Mouse (Mus musculus) limb, embryonic 12.5 days (tissue): ENCODE measurements around the gene Dnaic1. TPM values are rescaled to one million over a fixed set of nuclear protein-coding genes. Genes with fewer than 3 reads are reported as not detected.

Experiments
- ATAC-seq: fragments of 200-750 bp; cut with Nextera tagmentation; 2 replicates; pipeline ENCODE4 v1.8.0; 2017; ENCODE audit warnings: low read depth, moderate TSS enrichment; ENCODE audit not compliant: insufficient number of reproducible peaks, insufficient read depth, low FRiP score, low TSS enrichment
- H3K27ac ChIP-seq: fragments of 300-500 bp; sonication (generic); 2 replicates; pipeline ENCODE4 v1.5.1; 2016; ENCODE audit warnings: mild to moderate bottlenecking, moderate library complexity
- H3K27me3 ChIP-seq: fragments of 300-500 bp; sonication (generic); 2 replicates; pipeline ENCODE4 v1.6.1; 2016; ENCODE audit warnings: mild to moderate bottlenecking, moderate library complexity
- H3K36me3 ChIP-seq: fragments of 300-500 bp; sonication (generic); 2 replicates; pipeline ENCODE4 v1.6.1; 2016; ENCODE audit warnings: mild to moderate bottlenecking, moderate library complexity
- H3K4me1 ChIP-seq: fragments of 300-500 bp; sonication (generic); replicated peaks from 2 replicates; pipeline ENCODE4 v1.6.1; 2016
- H3K4me2 ChIP-seq: fragments of 300-500 bp; sonication (generic); 2 replicates; pipeline ENCODE4 v1.6.1; 2016; ENCODE audit warnings: mild to moderate bottlenecking, moderate library complexity
- H3K4me3 ChIP-seq: fragments of 300-500 bp; sonication (generic); replicated peaks from 2 replicates; pipeline ENCODE4 v1.5.1; 2016; ENCODE audit warnings: mild to moderate bottlenecking
- H3K9ac ChIP-seq: fragments of 300-500 bp; sonication (generic); replicated peaks from 2 replicates; pipeline ENCODE4 v1.6.1; 2016; ENCODE audit warnings: mild to moderate bottlenecking, moderate library complexity
- H3K9me3 ChIP-seq: fragments of 300-500 bp; sonication (generic); 2 replicates; pipeline ENCODE4 v1.6.1; 2016; ENCODE audit warnings: mild to moderate bottlenecking, moderate library complexity
- WGBS: fragments of 180-500 bp; shearing (Covaris S2); methylation state at CpG from one replicate; pipeline ENCODE4 v1.1.7; 2016; 5-methylcytosine and 5-hydroxymethylcytosine counted together
- polyA plus RNA-seq: library from polyadenylated mRNA; unstranded; fragments of >200 nt; fragmentation: Nextera tagmentation; extraction: Ambion mirVana; gene quantifications from 2 replicates; pipeline ENCODE4 v1.2.1, GENCODE M21; 2016

Dnaic1 gene
- polyA plus RNA-seq, result 0.35 and 0.48 TPM in 2 replicates

DNA sequence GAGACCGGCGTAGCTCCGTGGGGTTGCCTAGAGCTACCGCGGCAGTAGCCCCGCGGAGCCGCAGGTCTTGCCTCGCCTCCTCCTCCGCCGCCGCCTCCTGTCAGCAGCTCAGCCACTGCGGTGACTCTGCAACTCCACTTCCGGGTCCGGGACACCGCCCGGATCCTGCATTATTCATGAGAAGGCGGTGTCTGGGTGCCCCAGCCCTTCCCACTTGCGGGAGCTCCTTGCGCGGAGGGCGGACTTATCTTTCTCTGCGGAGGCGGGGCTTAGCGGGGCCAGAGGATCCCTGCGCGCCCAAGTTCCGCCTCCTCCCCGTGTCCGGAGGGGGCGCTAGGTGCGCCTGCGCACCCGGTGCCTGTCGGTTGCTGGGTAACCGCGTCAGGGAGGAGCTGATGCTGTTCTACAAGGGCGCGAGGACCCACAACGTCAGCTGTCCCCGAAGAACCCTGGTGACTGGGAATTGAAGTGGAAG lies at the start of gene Dnaic1, which contains the start of gene Fam219a:
Dnaic1 (plus strand) TSS at position 365 of the 475 bp plus-strand sequence.
Fam219a (minus strand) TSS at position 128 of the 475 bp plus-strand sequence.
- Histone ChIP-seq H3K9me3 (no peaks in the 10 kb centered on the region), H3K27me3 (peaks cover 71% of the 10 kb centered on the region), H3K27ac (no peak within 1 kb of the TSS), H3K4me2 (peak within 1 kb of the TSS; percentile 99), H3K4me1 (peaks cover 18% of the 10 kb centered on the region), H3K4me3 (peak within 1 kb of the TSS; percentile 70), H3K9ac (peak within 1 kb of the TSS; percentile 67), H3K36me3 (no peaks in the 10 kb centered on the region)
- WGBS, result under 1% methylated on average over 39 of the region's 41 CpGs
- peak; percentile 98 for ATAC-seq

- Histone ChIP-seq H3K36me3 (no peaks in the 10 kb centered on the region), H3K4me3 (no peak overlapping the region), H3K27me3 (peaks cover 62% of the 10 kb centered on the region), H3K4me1 (0 out of 2 replicates have a peak, but pooled peaks cover 3% of the 10 kb centered on the region), H3K4me2 (no peak overlapping the region), H3K9me3 (no peaks in the 10 kb centered on the region), H3K27ac (no peak overlapping the region), H3K9ac (no peak overlapping the region)
- ATAC-seq, result no peak
- 35% methylated on average over 14 of the region's 14 CpGs for WGBS
These were observed 48.9 kb upstream of the Dnaic1 start for GRCm38 (mm10) chr4:41520641-41521040.

DNA sequence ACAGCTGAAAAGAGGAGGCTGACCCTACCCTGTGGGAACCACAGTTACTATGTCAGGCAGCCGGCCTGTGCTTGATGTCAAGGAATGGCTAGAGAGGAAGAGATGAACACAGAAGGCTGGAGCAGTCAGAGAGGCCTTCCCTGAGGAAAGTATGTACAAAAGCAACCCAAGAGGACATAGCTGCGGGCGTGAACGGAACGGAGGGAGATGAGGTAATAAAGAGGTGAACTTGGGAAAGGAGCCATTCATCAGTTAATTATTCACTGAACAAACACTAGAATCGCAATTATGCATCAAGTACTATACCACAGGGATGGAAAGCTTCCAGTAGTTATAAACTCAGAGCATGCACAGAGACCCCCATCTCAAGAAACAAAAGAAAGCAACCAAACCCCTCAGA lies 47.4 kb upstream of the Dnaic1 start:
- no peaks in the 10 kb centered on the region for H3K9me3 ChIP-seq
- H3K36me3 ChIP-seq, result no peaks in the 10 kb centered on the region
- H3K4me2 ChIP-seq, result no peak overlapping the region
- no peak overlapping the region for H3K27ac ChIP-seq
- H3K27me3 ChIP-seq, result peaks cover 73% of the 10 kb centered on the region
- ATAC-seq, result no peak
- 84% methylated on average over 6 of the region's 6 CpGs for WGBS
- H3K4me3 ChIP-seq, result no peak overlapping the region
- H3K4me1 ChIP-seq, result 0 out of 2 replicates have a peak, but pooled peaks cover 3% of the 10 kb centered on the region
- no peak overlapping the region for H3K9ac ChIP-seq

DNA sequence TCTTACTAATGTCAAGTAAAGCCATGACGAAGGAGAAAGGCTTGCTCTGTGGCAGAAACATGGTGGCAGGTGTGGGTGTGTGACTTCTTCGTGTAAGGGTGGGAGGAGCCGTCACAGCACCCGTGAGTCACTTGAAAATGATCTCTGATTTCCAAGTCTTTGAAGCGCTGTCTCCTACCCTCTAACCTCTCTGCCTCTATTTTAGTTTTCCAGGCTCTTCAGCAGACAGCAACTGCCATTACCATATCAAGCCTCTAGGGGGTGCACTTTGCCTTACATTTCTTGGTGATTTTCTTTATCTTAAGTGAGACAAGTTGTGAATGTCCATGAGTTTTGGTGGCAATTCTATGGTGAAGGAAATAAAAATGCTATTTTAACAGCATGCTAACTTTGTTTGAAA lies 46.8 kb upstream of the Dnaic1 start:
- 32% methylated on average over 5 of the region's 5 CpGs for WGBS
- Histone ChIP-seq H3K9me3 (no peaks in the 10 kb centered on the region), H3K4me1 (0 out of 2 replicates have a peak, but pooled peaks cover 3% of the 10 kb centered on the region), H3K9ac (no peak overlapping the region), H3K4me3 (no peak overlapping the region), H3K27me3 (peaks cover 75% of the 10 kb centered on the region), H3K36me3 (no peaks in the 10 kb centered on the region), H3K4me2 (no peak overlapping the region), H3K27ac (no peak overlapping the region)
- no peak for ATAC-seq

DNA sequence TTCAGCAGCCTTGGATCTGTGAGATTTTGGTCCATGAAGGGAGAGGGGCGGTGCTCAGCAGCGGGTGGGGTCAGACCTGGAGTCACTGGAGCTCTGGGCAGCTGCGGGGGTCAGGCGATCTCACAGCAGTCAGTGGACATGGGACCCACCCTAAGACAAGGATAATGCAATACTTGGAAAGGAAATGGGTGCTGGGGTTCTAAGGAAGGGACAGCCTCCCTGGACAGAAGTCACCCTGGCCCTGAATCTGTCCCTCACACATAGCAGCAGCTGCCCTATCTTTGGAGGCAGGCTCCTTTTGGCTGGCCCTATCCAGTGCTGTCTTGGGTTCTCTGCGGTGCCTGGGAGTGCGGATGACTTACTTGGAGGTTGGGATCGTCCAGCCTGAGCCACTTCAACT lies 45.7 kb upstream of the Dnaic1 start:
- Histone ChIP-seq H3K9me3 (no peaks in the 10 kb centered on the region), H3K4me1 (0 out of 2 replicates have a peak, but pooled peaks cover 3% of the 10 kb centered on the region), H3K4me3 (no peak overlapping the region), H3K4me2 (no peak overlapping the region), H3K27me3 (peaks cover 78% of the 10 kb centered on the region), H3K36me3 (no peaks in the 10 kb centered on the region), H3K9ac (no peak overlapping the region), H3K27ac (no peak overlapping the region)
- 72% methylated on average over 7 of the region's 7 CpGs for whole genome bisulfite sequencing
- ATAC-seq, result no peak

DNA sequence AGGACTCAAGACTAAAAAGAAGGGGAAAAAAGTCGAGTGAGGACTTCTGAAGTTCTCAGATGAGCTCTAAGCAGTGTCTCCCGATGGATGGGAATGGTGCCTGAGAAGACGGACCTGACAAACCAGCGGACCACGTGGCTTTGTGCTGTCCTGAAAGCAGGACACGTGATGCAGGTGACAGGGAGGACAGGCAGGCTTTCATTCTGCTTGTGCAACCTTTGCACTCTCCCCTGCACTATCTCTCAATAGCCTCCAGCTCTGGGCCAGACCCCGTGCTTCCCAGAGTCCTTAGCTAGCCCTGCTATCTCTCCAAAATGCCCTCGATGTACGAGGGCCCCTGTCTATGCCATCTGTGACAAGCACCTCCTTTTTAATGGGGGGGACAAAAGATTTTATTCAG lies 44.7 kb upstream of the Dnaic1 start:
- no peak overlapping the region for H3K4me2 ChIP-seq

GRCm38 (mm10) chr4:41526553-41526952 lies 43.0 kb upstream of the Dnaic1 start:
- Histone ChIP-seq H3K4me1 (no peaks in the 10 kb centered on the region), H3K27me3 (peaks cover 71% of the 10 kb centered on the region), H3K9me3 (no peaks in the 10 kb centered on the region), H3K4me2 (no peak overlapping the region), H3K9ac (no peak overlapping the region), H3K36me3 (no peaks in the 10 kb centered on the region), H3K27ac (no peak overlapping the region), H3K4me3 (no peak overlapping the region)
- 70% methylated on average over 7 of the region's 7 CpGs for WGBS
- ATAC-seq, result no peak

More for the DNA sequence above, 44.7 kb upstream of the Dnaic1 start:
- Histone ChIP-seq H3K4me3 (no peak overlapping the region), H3K36me3 (no peaks in the 10 kb centered on the region), H3K4me1 (0 out of 2 replicates have a peak, but pooled peaks cover 3% of the 10 kb centered on the region), H3K27ac (no peak overlapping the region), H3K9me3 (no peaks in the 10 kb centered on the region), H3K27me3 (peaks cover 73% of the 10 kb centered on the region), H3K9ac (no peak overlapping the region)
- no peak for ATAC-seq
- 75% methylated on average over 9 of the region's 9 CpGs for WGBS

GRCm38 (mm10) chr4:41527076-41527475 lies 42.5 kb upstream of the Dnaic1 start:
- no peak overlapping the region for H3K9ac ChIP-seq
- H3K27me3 ChIP-seq, result peaks cover 67% of the 10 kb centered on the region
- H3K4me3 ChIP-seq, result no peak overlapping the region
- H3K27ac ChIP-seq, result no peak overlapping the region
- no peaks in the 10 kb centered on the region for H3K9me3 ChIP-seq
- H3K4me2 ChIP-seq, result no peak overlapping the region
- WGBS, result 47% methylated on average over 13 of the region's 13 CpGs
- ATAC-seq, result no peak
- H3K4me1 ChIP-seq, result no peaks in the 10 kb centered on the region
- H3K36me3 ChIP-seq, result no peaks in the 10 kb centered on the region

GRCm38 (mm10) chr4:41527996-41528395 lies 41.6 kb upstream of the Dnaic1 start:
- Histone ChIP-seq H3K9ac (no peak overlapping the region), H3K9me3 (no peaks in the 10 kb centered on the region), H3K4me1 (no peaks in the 10 kb centered on the region), H3K36me3 (no peaks in the 10 kb centered on the region), H3K27ac (no peak overlapping the region), H3K4me3 (no peak overlapping the region), H3K27me3 (peaks cover 60% of the 10 kb centered on the region), H3K4me2 (no peak overlapping the region)
- ATAC-seq, result no peak
- WGBS, result 24% methylated on average over 8 of the region's 8 CpGs

DNA sequence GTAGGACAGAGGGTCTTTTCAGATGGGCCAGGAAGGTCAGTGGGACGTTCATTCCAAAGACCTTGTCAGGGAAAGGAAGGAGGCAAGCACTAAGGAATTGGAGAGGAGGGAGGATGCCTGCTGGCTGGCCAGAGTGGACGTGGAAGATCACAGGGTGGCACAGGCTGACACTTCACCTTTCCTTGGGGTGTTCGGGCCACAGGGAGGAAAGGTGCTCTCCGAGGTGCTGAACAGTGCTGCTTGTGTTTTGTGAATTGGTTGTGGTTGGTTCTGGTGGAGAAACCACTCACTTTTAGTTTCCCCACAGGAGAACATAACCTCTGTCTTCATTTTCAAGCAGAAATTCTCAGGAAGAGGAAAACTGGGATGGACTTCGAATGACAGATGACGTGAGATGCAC lies 37.2 kb upstream of the Dnaic1 start:
- H3K4me2 ChIP-seq, result no peak overlapping the region
- WGBS, result 25% methylated on average over 6 of the region's 6 CpGs
- no peaks in the 10 kb centered on the region for H3K36me3 ChIP-seq
- H3K4me3 ChIP-seq, result no peak overlapping the region
- no peak for ATAC-seq
- no peaks in the 10 kb centered on the region for H3K4me1 ChIP-seq
- no peak overlapping the region for H3K27ac ChIP-seq
- H3K9ac ChIP-seq, result no peak overlapping the region
- H3K9me3 ChIP-seq, result no peaks in the 10 kb centered on the region
- peaks cover 31% of the 10 kb centered on the region for H3K27me3 ChIP-seq

- no peak overlapping the region for H3K27ac ChIP-seq
- H3K36me3 ChIP-seq, result no peaks in the 10 kb centered on the region
- no peak overlapping the region for H3K4me2 ChIP-seq
- no peak overlapping the region for H3K4me3 ChIP-seq
- ATAC-seq, result no peak
- H3K27me3 ChIP-seq, result peaks cover 21% of the 10 kb centered on the region
- H3K9ac ChIP-seq, result no peak overlapping the region
- H3K9me3 ChIP-seq, result no peaks in the 10 kb centered on the region
- WGBS, result 73% methylated on average over 5 of the region's 5 CpGs
- H3K4me1 ChIP-seq, result no peaks in the 10 kb centered on the region
These were observed 34.7 kb upstream of the Dnaic1 start for GRCm38 (mm10) chr4:41534866-41535265.

- Histone ChIP-seq H3K4me3 (no peak overlapping the region), H3K27me3 (peaks cover 20% of the 10 kb centered on the region), H3K4me1 (no peaks in the 10 kb centered on the region), H3K4me2 (no peak overlapping the region), H3K27ac (no peak overlapping the region), H3K36me3 (no peaks in the 10 kb centered on the region), H3K9ac (no peak overlapping the region), H3K9me3 (no peaks in the 10 kb centered on the region)
- 79% methylated on average over 8 of the region's 8 CpGs for WGBS
- no peak for ATAC-seq
These were observed 27.4 kb upstream of the Dnaic1 start for GRCm38 (mm10) chr4:41542136-41542535.
